Comparison of ENCODE assay signal across 9 mouse cellular contexts in the genomic region with DNA sequence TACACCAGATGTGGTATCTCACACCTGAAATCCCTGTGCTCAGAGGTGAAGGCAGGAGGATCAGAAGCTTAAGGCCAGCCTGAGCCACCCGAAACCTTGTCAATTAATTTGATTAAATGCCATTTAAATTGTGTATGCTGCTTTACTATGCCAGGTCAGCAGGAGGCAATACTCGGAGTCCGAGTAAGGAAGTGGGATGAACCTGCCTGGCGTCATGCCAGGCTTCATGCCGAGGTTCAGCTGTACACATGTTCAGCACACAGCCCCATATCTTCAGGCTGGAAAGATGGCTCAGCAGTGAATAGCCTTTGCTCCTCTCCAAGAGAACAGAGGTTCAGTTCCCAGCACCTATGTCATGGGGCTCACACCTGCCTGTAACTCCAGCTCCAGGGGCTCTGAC.
DNase-seq lines count a peak whose midpoint lies in the region; ATAC-seq lines count a peak whose summit lies in the region.
"Had no signal": no experiment of that assay in that cellular context is flagged by ENCODE, and none has a peak within 500 bp of the region (broad histone marks: within the 10 kb centered on the region; RNA-seq: fewer than 3 reads in every experiment).

No protein-coding gene starts in this region.

- H3K4me2 ChIP-seq in forebrain, embryonic 11.5 days (ENCODE audit: low read depth, low read length, severe bottlenecking) = no peak overlapping the region
- peak overlapping the region; percentile 57 for H3K4me2 ChIP-seq in embryonic facial prominence, embryonic 13.5 days
- H3K4me2 ChIP-seq in hindbrain, embryonic 15.5 days = peak overlapping the region; percentile 49; the same call in 1 of the 2 replicates
- no peak overlapping the region; the same call in 1 of the 2 replicates for H3K4me2 ChIP-seq in midbrain, embryonic 16.5 days (ENCODE audit: low read length)

- 72% methylated on average over 5 of the region's 5 CpGs for WGBS in forebrain, embryonic 10.5 days
- WGBS in forebrain, embryonic 11.5 days = 57% methylated on average over 5 of the region's 5 CpGs
- WGBS in embryonic facial prominence, embryonic 13.5 days = 34% methylated on average over 5 of the region's 5 CpGs
- 29% methylated on average over 5 of the region's 5 CpGs for WGBS in hindbrain, embryonic 15.5 days
- 31% methylated on average over 5 of the region's 5 CpGs for WGBS in midbrain, embryonic 16.5 days

- DNase-seq in forebrain, embryonic 10.5 days (ENCODE audit: extremely low spot score, low spot score) = no peak
- DNase-seq in forebrain, embryonic 11.5 days (ENCODE audit: low spot score) = no peak
- no peak for DNase-seq in right cerebral cortex, postnatal 14 days
- no peak for DNase-seq in left cerebral cortex, adult 18-20 months (ENCODE audit: low spot score in 2 of 2)

- peaks cover 75% of the 10 kb centered on the region for H3K27me3 ChIP-seq in forebrain, embryonic 10.5 days (ENCODE audit: poor library complexity, severe bottlenecking)
- H3K27me3 ChIP-seq in forebrain, embryonic 11.5 days (ENCODE audit: control insufficient read depth, insufficient read depth, low read length) = peaks cover 41% of the 10 kb centered on the region
- H3K27me3 ChIP-seq in embryonic facial prominence, embryonic 13.5 days = no peaks in the 10 kb centered on the region; the same call in 1 of the 2 replicates
- H3K27me3 ChIP-seq in hindbrain, embryonic 15.5 days = no peaks in the 10 kb centered on the region
- H3K27me3 ChIP-seq in midbrain, embryonic 16.5 days (ENCODE audit: control insufficient read depth, insufficient read depth, low read depth, low read length) = no peaks in the 10 kb centered on the region
- H3K27me3 ChIP-seq: heart, embryonic 15.5 days had no signal

- no peak for ATAC-seq in forebrain, embryonic 11.5 days (replicated peaks; ENCODE audit: low FRiP score)
- ATAC-seq in embryonic facial prominence, embryonic 13.5 days (ENCODE audit: insufficient number of reproducible peaks, insufficient read depth, low FRiP score, low TSS enrichment, low read depth) = no peak
- ATAC-seq in hindbrain, embryonic 15.5 days (ENCODE audit: low FRiP score, low read depth) = no peak; the same call in 1 of the 2 replicates
- 0 out of 2 replicates have a peak, but pooled peaks have one; percentile 12 for ATAC-seq in midbrain, embryonic 16.5 days
- ATAC-seq in monocyte, adult 5-6 weeks (replicated peaks; ENCODE audit: insufficient number of reproducible peaks, low FRiP score, low TSS enrichment, poor library complexity, severe bottlenecking) = no peak

- H3K9me3 ChIP-seq in forebrain, embryonic 10.5 days = no peaks in the 10 kb centered on the region
- no peaks in the 10 kb centered on the region for H3K9me3 ChIP-seq in forebrain, embryonic 11.5 days (ENCODE audit: control insufficient read depth, low read length)
- no peaks in the 10 kb centered on the region for H3K9me3 ChIP-seq in embryonic facial prominence, embryonic 13.5 days
- no peaks in the 10 kb centered on the region for H3K9me3 ChIP-seq in hindbrain, embryonic 15.5 days
- no peaks in the 10 kb centered on the region for H3K9me3 ChIP-seq in midbrain, embryonic 16.5 days (replicated peaks; ENCODE audit: control insufficient read depth, low read length, poor library complexity, severe bottlenecking)
- H3K9me3 ChIP-seq: heart, embryonic 15.5 days had no signal

- H3K36me3 ChIP-seq in forebrain, embryonic 10.5 days (replicated peaks) = no peaks in the 10 kb centered on the region
- H3K36me3 ChIP-seq in forebrain, embryonic 11.5 days (ENCODE audit: control insufficient read depth, insufficient read depth, low read length) = no peaks in the 10 kb centered on the region
- no peaks in the 10 kb centered on the region for H3K36me3 ChIP-seq in embryonic facial prominence, embryonic 13.5 days
- H3K36me3 ChIP-seq in hindbrain, embryonic 15.5 days = no peaks in the 10 kb centered on the region
- no peaks in the 10 kb centered on the region for H3K36me3 ChIP-seq in midbrain, embryonic 16.5 days (ENCODE audit: control insufficient read depth, insufficient read depth, low read length)
- H3K36me3 ChIP-seq: heart, embryonic 15.5 days had no signal

- H3K4me1 ChIP-seq in forebrain, embryonic 10.5 days = peaks cover 40% of the 10 kb centered on the region
- peaks cover 16% of the 10 kb centered on the region; the same call in 1 of the 2 replicates for H3K4me1 ChIP-seq in forebrain, embryonic 11.5 days (replicated peaks; ENCODE audit: control insufficient read depth, insufficient read depth, low read length)
- peaks cover 41% of the 10 kb centered on the region for H3K4me1 ChIP-seq in embryonic facial prominence, embryonic 13.5 days
- peaks cover 30% of the 10 kb centered on the region for H3K4me1 ChIP-seq in hindbrain, embryonic 15.5 days (replicated peaks)
- peaks cover 25% of the 10 kb centered on the region for H3K4me1 ChIP-seq in midbrain, embryonic 16.5 days (ENCODE audit: control insufficient read depth, insufficient read depth, low read length)

- H3K4me3 ChIP-seq in forebrain, embryonic 10.5 days = no peak overlapping the region
- H3K4me3 ChIP-seq in forebrain, embryonic 11.5 days (ENCODE audit: low read depth, low read length) = no peak overlapping the region
- peak overlapping the region; percentile 34; the same call in 1 of the 2 replicates for H3K4me3 ChIP-seq in embryonic facial prominence, embryonic 13.5 days
- H3K4me3 ChIP-seq in hindbrain, embryonic 15.5 days = no peak overlapping the region
- H3K4me3 ChIP-seq in midbrain, embryonic 16.5 days (ENCODE audit: low read depth, low read length) = no peak overlapping the region
- H3K4me3 ChIP-seq: heart, embryonic 15.5 days had no signal

- H3K27ac ChIP-seq in forebrain, embryonic 10.5 days = peak overlapping the region; percentile 77
- H3K27ac ChIP-seq in forebrain, embryonic 11.5 days (ENCODE audit: low read depth, low read length) = no peak overlapping the region
- peak overlapping the region; percentile 86 for H3K27ac ChIP-seq in embryonic facial prominence, embryonic 13.5 days
- peak overlapping the region; percentile 63 for H3K27ac ChIP-seq in hindbrain, embryonic 15.5 days (replicated peaks)
- peak overlapping the region; percentile 74 for H3K27ac ChIP-seq in midbrain, embryonic 16.5 days (ENCODE audit: low read length)
- H3K27ac ChIP-seq: heart, embryonic 15.5 days had no signal

- H3K9ac ChIP-seq in forebrain, embryonic 11.5 days (ENCODE audit: low read length) = no peak overlapping the region
- peak overlapping the region; percentile 58 for H3K9ac ChIP-seq in embryonic facial prominence, embryonic 13.5 days
- H3K9ac ChIP-seq in hindbrain, embryonic 15.5 days = no peak overlapping the region
- H3K9ac ChIP-seq in midbrain, embryonic 16.5 days (ENCODE audit: low read depth, low read length) = no peak overlapping the region
- H3K9ac ChIP-seq: heart, embryonic 15.5 days had no signal

Comparison
In these comparisons a context has a peak if more than half of its experiments do, and no peak if none do; other contexts are left out.
1. H3K4me2 ChIP-seq: peak in embryonic facial prominence, embryonic 13.5 days (single experiment) and hindbrain, embryonic 15.5 days (single experiment); none in forebrain, embryonic 11.5 days (single experiment) and midbrain, embryonic 16.5 days (single experiment).